Mouse (Mus musculus): ENCODE data around the gene Runx1. TPM values are rescaled to one million over a fixed set of nuclear protein-coding genes. Genes with fewer than 3 reads are reported as not detected.

Runx1 gene
- polyA plus RNA-seq, 1 experiment from 2014 or later, result 1.2 TPM

DNA sequence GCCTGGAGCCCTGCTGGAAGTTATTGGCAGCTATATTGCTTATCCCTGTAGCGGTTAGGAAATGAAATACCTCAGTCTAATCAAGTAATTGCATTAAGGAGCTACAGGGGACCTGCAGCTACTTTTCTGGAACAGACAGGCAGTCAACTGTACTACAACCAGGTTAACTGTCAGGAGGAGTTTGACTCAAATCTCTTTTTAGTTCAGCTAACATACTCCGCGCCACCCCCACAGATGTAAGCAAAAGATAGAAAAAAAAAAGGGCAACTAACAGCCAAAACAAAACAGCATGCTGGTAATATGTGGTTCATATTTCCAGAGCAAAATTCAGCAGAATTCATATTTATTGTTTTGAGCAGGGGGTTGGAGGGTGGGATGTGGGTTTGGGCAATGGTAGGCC lies 72.0 kb downstream of the Runx1 start:
- 93% methylated on average over 3 of the region's 3 CpGs for WGBS
- no peak overlapping the region for H3K4me2 ChIP-seq (ENCODE audit: low read depth)
- no peak overlapping the region for H3K9ac ChIP-seq (ENCODE audit: low read length)
- no peaks in the 10 kb centered on the region for H3K36me3 ChIP-seq (ENCODE audit: control insufficient read depth, insufficient read depth, low read length)
- DNase-seq (ENCODE audit: low spot score), result no peak
- no peak for ATAC-seq (ENCODE audit: insufficient read depth, low FRiP score, low TSS enrichment)
- no peak overlapping the region for H3K27ac ChIP-seq (ENCODE audit: low read depth, low read length)
- no peaks in the 10 kb centered on the region for H3K9me3 ChIP-seq (ENCODE audit: control insufficient read depth, low read length)
- no peaks in the 10 kb centered on the region for H3K27me3 ChIP-seq (ENCODE audit: control insufficient read depth, insufficient read depth, low read length)
- no peak overlapping the region for H3K4me3 ChIP-seq (ENCODE audit: low read depth, low read length)
- no peaks in the 10 kb centered on the region for H3K4me1 ChIP-seq (ENCODE audit: control insufficient read depth, insufficient read depth, low read length)

DNA sequence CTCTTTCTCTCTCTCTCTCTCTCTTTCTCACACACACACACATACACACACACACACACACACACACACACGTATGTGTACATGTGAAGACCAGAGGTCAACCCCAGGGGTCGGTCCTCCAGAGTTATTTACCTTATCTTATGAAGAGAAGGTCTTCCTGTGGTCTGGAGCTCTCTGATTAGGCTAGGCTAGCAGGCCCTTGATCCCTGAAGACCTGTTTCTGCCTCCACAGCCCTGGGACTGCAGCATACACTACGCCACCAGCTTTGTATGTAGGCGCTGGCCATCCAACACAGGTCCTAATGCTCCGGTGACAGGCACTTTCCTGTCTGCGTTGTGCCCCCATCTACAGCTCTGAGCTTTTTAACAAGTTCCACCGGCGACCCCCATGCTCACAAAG lies 72.8 kb downstream of the Runx1 start:
- WGBS, result 84% methylated on average over 8 of the region's 8 CpGs
- Histone ChIP-seq H3K9me3 (ENCODE audit: control insufficient read depth, low read length) (no peaks in the 10 kb centered on the region), H3K4me3 (ENCODE audit: low read depth, low read length) (no peak overlapping the region), H3K4me1 (ENCODE audit: control insufficient read depth, insufficient read depth, low read length) (no peaks in the 10 kb centered on the region), H3K36me3 (ENCODE audit: control insufficient read depth, insufficient read depth, low read length) (no peaks in the 10 kb centered on the region), H3K4me2 (ENCODE audit: low read depth) (no peak overlapping the region), H3K9ac (ENCODE audit: low read length) (no peak overlapping the region), H3K27ac (ENCODE audit: low read depth, low read length) (no peak overlapping the region), H3K27me3 (ENCODE audit: control insufficient read depth, insufficient read depth, low read length) (no peaks in the 10 kb centered on the region)
- DNase-seq (ENCODE audit: low spot score) (no peak), ATAC-seq (ENCODE audit: insufficient read depth, low FRiP score, low TSS enrichment) (no peak)

DNA sequence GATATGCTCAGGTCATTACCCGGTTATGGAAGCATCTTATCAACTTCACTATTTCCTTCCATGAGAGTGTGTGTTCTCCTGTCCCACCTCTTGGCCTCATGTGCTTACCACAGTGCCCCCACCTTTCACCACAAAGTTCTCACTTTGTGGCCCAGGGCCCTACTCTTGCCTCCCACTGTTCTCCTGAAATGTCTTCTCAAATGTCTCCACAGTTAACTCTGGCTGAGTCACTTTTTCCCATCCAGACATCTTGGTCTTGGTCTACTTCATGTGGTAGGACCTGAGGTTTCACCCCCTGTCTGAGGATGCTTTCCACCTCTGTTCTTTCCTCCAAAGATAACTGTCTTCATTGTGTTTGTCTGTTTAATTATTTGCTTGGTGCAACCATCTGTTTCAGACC lies 77.7 kb downstream of the Runx1 start:
- Histone ChIP-seq H3K27ac (ENCODE audit: low read depth, low read length) (no peak overlapping the region), H3K4me1 (ENCODE audit: control insufficient read depth, insufficient read depth, low read length) (peaks cover 2% of the 10 kb centered on the region; the same call in 1 of the 2 replicates), H3K9me3 (ENCODE audit: control insufficient read depth, low read length) (no peaks in the 10 kb centered on the region), H3K4me3 (ENCODE audit: low read depth, low read length) (no peak overlapping the region), H3K9ac (ENCODE audit: low read length) (no peak overlapping the region), H3K36me3 (ENCODE audit: control insufficient read depth, insufficient read depth, low read length) (no peaks in the 10 kb centered on the region), H3K27me3 (ENCODE audit: control insufficient read depth, insufficient read depth, low read length) (no peaks in the 10 kb centered on the region), H3K4me2 (ENCODE audit: low read depth) (no peak overlapping the region)
- DNase-seq (ENCODE audit: low spot score), result no peak
- WGBS, result 88% methylated on average over 1 of the region's 1 CpGs
- no peak for ATAC-seq (ENCODE audit: insufficient read depth, low FRiP score, low TSS enrichment)

DNA sequence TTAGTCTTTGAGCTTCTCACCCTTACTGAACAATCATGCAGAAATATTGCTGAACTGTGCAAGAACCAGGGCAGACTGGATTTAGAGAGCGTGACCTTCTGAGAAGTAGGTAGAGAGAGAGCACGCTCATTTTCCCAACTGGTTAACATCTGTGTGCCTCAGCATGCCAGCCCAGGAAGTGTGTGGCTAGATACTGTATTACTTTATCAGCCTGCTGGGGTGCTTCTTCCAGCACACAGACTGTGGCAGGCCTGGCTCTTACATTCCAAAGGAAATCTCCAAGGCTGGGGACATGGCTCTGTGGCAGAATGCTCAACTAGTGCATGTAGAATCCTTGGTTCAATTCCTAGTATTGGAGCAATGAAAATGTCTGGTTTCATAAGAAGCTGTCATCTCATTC lies 78.9 kb downstream of the Runx1 start:
- Histone ChIP-seq H3K9ac (ENCODE audit: low read length) (no peak overlapping the region), H3K27me3 (ENCODE audit: control insufficient read depth, insufficient read depth, low read length) (no peaks in the 10 kb centered on the region), H3K9me3 (ENCODE audit: control insufficient read depth, low read length) (no peaks in the 10 kb centered on the region), H3K27ac (ENCODE audit: low read depth, low read length) (no peak overlapping the region), H3K4me3 (ENCODE audit: low read depth, low read length) (no peak overlapping the region), H3K36me3 (ENCODE audit: control insufficient read depth, insufficient read depth, low read length) (no peaks in the 10 kb centered on the region), H3K4me2 (ENCODE audit: low read depth) (no peak overlapping the region), H3K4me1 (ENCODE audit: control insufficient read depth, insufficient read depth, low read length) (peaks cover 2% of the 10 kb centered on the region; the same call in 1 of the 2 replicates)
- ATAC-seq (ENCODE audit: insufficient read depth, low FRiP score, low TSS enrichment), result no peak
- 73% methylated on average over 2 of the region's 2 CpGs for WGBS
- no peak for DNase-seq (ENCODE audit: low spot score)

DNA sequence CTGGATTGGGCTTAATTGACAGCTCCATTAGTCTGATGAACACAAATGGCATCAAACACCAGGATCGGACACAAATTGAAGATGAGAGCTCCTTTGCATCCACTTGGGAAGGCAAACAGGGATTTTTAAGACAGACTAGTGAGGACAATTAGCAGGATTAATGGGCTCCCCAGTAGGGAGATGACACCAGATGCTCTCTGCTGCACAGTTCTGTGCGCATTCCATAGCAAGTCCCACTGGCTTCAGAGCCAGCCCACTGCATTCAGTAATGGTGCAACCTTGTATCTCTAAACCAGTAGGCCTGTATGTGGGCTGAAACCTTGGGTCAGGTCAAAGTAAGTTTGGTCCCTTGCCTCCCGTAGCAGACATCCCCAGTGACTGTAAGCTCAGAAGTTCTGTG lies 80.7 kb downstream of the Runx1 start:
- no peak for ATAC-seq (ENCODE audit: insufficient read depth, low FRiP score, low TSS enrichment)

DNA sequence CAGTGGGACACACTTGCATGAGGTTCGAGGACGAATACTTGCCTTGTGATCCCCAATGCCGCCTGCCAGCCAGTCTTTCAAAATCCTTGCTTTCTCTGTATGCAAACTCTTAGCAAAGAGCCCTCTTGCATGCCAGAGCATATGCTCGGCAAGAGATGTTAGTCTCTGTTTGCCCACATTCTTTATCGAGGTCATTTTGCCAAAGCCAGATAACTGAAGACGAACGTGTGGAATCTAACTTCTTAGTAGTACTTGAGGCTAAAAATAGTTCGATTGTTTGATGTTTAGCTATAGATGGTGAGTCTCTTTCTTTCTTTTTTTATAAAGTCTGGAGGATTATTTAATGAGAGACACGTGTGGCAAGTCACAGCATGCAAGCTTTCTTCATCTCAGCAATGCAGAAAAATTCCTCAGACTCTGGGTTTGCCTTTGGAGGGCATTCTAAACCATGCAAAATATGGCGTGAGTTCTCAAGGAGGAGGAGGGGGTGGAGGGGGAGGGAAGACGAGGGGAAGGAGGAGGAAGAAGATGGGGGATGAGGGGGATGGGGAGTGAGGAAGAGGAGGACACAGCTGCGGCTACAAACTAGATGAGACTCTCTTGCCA lies 81.7 kb downstream of the Runx1 start:
- DNase-seq (ENCODE audit: low spot score), result no peak
- Histone ChIP-seq H3K9me3 (ENCODE audit: control insufficient read depth, low read length) (no peaks in the 10 kb centered on the region), H3K27ac (ENCODE audit: low read depth, low read length) (no peak overlapping the region), H3K9ac (ENCODE audit: low read length) (no peak overlapping the region), H3K36me3 (ENCODE audit: control insufficient read depth, insufficient read depth, low read length) (no peaks in the 10 kb centered on the region), H3K4me2 (ENCODE audit: low read depth) (no peak overlapping the region), H3K27me3 (ENCODE audit: control insufficient read depth, insufficient read depth, low read length) (no peaks in the 10 kb centered on the region), H3K4me3 (ENCODE audit: low read depth, low read length) (no peak overlapping the region), H3K4me1 (ENCODE audit: control insufficient read depth, insufficient read depth, low read length) (peaks cover 2% of the 10 kb centered on the region; the same call in 1 of the 2 replicates)
- ATAC-seq (ENCODE audit: insufficient read depth, low FRiP score, low TSS enrichment), result no peak
- 73% methylated on average over 12 of the region's 12 CpGs for WGBS

More for the DNA sequence above, 80.7 kb downstream of the Runx1 start:
- Histone ChIP-seq H3K4me3 (ENCODE audit: low read depth, low read length) (no peak overlapping the region), H3K4me2 (ENCODE audit: low read depth) (no peak overlapping the region), H3K27me3 (ENCODE audit: control insufficient read depth, insufficient read depth, low read length) (no peaks in the 10 kb centered on the region), H3K9ac (ENCODE audit: low read length) (no peak overlapping the region), H3K9me3 (ENCODE audit: control insufficient read depth, low read length) (no peaks in the 10 kb centered on the region), H3K36me3 (ENCODE audit: control insufficient read depth, insufficient read depth, low read length) (no peaks in the 10 kb centered on the region), H3K27ac (ENCODE audit: low read depth, low read length) (no peak overlapping the region), H3K4me1 (ENCODE audit: control insufficient read depth, insufficient read depth, low read length) (peaks cover 2% of the 10 kb centered on the region; the same call in 1 of the 2 replicates)
- 61% methylated on average over 3 of the region's 3 CpGs for WGBS
- DNase-seq (ENCODE audit: low spot score), result no peak

DNA sequence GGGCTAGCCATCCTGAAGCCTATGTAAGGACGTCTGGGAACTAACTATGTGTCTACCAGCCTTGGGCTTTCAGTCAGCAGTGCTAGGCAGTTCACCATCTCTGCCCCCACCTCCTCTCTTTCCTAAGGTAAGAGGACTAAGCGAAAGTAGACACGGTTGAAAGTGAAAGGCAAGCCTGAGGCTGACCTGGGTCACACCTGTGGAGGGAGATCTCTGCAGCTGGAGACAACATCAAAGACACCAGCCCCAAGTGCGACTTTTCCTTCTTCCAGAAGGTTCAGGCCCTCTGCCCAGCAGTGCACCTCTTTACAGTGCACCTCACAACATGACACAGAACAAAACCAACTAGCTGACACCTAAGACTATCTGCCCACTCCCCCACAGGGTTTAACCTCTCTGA lies 82.2 kb downstream of the Runx1 start:
- H3K4me3 ChIP-seq (ENCODE audit: low read depth, low read length), result no peak overlapping the region
- peaks cover 2% of the 10 kb centered on the region; the same call in 1 of the 2 replicates for H3K4me1 ChIP-seq (ENCODE audit: control insufficient read depth, insufficient read depth, low read length)
- H3K36me3 ChIP-seq (ENCODE audit: control insufficient read depth, insufficient read depth, low read length), result no peaks in the 10 kb centered on the region
- WGBS, result 85% methylated on average over 4 of the region's 4 CpGs
- H3K9me3 ChIP-seq (ENCODE audit: control insufficient read depth, low read length), result no peaks in the 10 kb centered on the region
- ATAC-seq (ENCODE audit: insufficient read depth, low FRiP score, low TSS enrichment) (no peak), DNase-seq (ENCODE audit: low spot score) (no peak)
- H3K4me2 ChIP-seq (ENCODE audit: low read depth), result no peak overlapping the region
- no peaks in the 10 kb centered on the region for H3K27me3 ChIP-seq (ENCODE audit: control insufficient read depth, insufficient read depth, low read length)
- H3K27ac ChIP-seq (ENCODE audit: low read depth, low read length), result no peak overlapping the region
- H3K9ac ChIP-seq (ENCODE audit: low read length), result no peak overlapping the region

DNA sequence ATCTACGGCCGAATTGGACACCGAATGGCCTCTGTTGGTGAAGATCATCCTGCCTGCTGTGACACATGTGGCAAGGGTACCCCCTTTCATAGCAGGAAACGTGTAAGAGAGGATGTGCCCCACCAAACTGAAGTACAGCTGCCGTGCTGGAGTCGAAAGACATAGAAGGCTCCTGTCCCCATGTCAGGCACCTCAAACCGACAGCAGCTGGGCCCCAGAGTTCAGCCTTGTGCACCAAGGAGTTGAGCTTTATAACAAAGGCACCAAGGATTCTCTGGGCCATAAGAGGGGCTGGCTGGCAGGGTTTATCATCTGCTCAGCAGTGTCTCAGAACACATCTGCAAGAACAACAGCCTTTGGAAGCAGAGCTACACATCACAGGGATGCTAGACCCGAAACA lies 84.6 kb downstream of the Runx1 start:
- no peak for ATAC-seq (ENCODE audit: insufficient read depth, low FRiP score, low TSS enrichment)
- Histone ChIP-seq H3K9ac (ENCODE audit: low read length) (no peak overlapping the region), H3K27me3 (ENCODE audit: control insufficient read depth, insufficient read depth, low read length) (no peaks in the 10 kb centered on the region)

DNA sequence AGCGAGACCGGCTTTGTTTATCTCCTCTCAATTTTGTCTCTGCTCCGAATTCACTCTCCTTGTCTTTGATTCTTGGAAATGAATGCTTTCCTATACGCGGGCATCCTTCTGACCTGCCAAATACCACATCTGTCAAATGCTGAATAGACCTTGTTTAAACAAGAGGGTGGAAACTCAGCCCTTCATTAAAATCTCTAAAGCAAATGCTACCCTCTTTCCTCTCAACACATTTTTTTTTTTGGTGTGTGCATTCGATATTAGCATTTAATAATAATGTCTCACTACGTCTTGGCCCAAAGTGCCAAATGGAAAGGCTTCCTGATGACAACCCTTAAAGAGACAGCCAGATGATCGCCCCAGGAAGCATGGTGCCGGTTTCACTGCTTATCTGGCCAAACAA lies 85.4 kb downstream of the Runx1 start:
- H3K4me3 ChIP-seq (ENCODE audit: low read depth, low read length), result no peak overlapping the region
- DNase-seq (ENCODE audit: low spot score), result no peak
- no peak overlapping the region for H3K4me2 ChIP-seq (ENCODE audit: low read depth)
- H3K36me3 ChIP-seq (ENCODE audit: control insufficient read depth, insufficient read depth, low read length), result no peaks in the 10 kb centered on the region
- no peak overlapping the region for H3K9ac ChIP-seq (ENCODE audit: low read length)
- no peak overlapping the region for H3K27ac ChIP-seq (ENCODE audit: low read depth, low read length)
- no peaks in the 10 kb centered on the region for H3K9me3 ChIP-seq (ENCODE audit: control insufficient read depth, low read length)
- ATAC-seq (ENCODE audit: insufficient read depth, low FRiP score, low TSS enrichment), result no peak
- 71% methylated on average over 9 of the region's 9 CpGs for WGBS
- H3K4me1 ChIP-seq (ENCODE audit: control insufficient read depth, insufficient read depth, low read length), result peaks cover 2% of the 10 kb centered on the region; the same call in 1 of the 2 replicates
- H3K27me3 ChIP-seq (ENCODE audit: control insufficient read depth, insufficient read depth, low read length), result no peaks in the 10 kb centered on the region

More for the DNA sequence above, 84.6 kb downstream of the Runx1 start:
- no peak overlapping the region for H3K4me2 ChIP-seq (ENCODE audit: low read depth)
- peaks cover 2% of the 10 kb centered on the region; the same call in 1 of the 2 replicates for H3K4me1 ChIP-seq (ENCODE audit: control insufficient read depth, insufficient read depth, low read length)
- H3K36me3 ChIP-seq (ENCODE audit: control insufficient read depth, insufficient read depth, low read length), result no peaks in the 10 kb centered on the region
- H3K4me3 ChIP-seq (ENCODE audit: low read depth, low read length), result no peak overlapping the region
- no peak overlapping the region for H3K27ac ChIP-seq (ENCODE audit: low read depth, low read length)
- WGBS, result 92% methylated on average over 8 of the region's 8 CpGs
- DNase-seq (ENCODE audit: low spot score), result no peak
- no peaks in the 10 kb centered on the region for H3K9me3 ChIP-seq (ENCODE audit: control insufficient read depth, low read length)
